Mouse (Mus musculus) lung, adult 2 months (tissue): ENCODE measurements at regions not wholly inside any gene's neighbourhood (a gene's known extent, or its start where the extent isn't known, plus 50 kb on each side); places are given as distances from the start of the nearest gene placed in this dataset.

Experiments
- DNase-seq: peaks from one replicate; pipeline ENCODE4 v3.0.0; 2022
- H3K4me1 ChIP-seq: fragments of 200-500 bp; 2 replicates; pipeline ENCODE4 v1.6.1; 2011; ENCODE audit warnings: low read length; ENCODE audit not compliant: control insufficient read depth, insufficient read depth
- H3K4me3 ChIP-seq: fragments of 200-500 bp; replicated peaks from 2 replicates; pipeline ENCODE3; 2011; ENCODE audit warnings: low read depth, mild to moderate bottlenecking, control low read depth, low read length; ENCODE audit errors: extremely low read depth
- CTCF ChIP-seq: fragments of 200-500 bp; IDR thresholded peaks from 2 replicates; pipeline ENCODE4 v1.5.1; 2011; ENCODE audit warnings: mild to moderate bottlenecking, low read length, control low read depth; ENCODE audit not compliant: insufficient read depth
- POLR2A ChIP-seq: fragments of 200-500 bp; IDR thresholded peaks from 2 replicates; pipeline ENCODE4 v1.6.1; 2011; ENCODE audit warnings: low read depth, mild to moderate bottlenecking, control low read depth, low read length, borderline replicate concordance; ENCODE audit errors: extremely low read depth
- WGBS: fragments of 180-500 bp; shearing (Covaris S2); methylation state at CpG from one replicate; pipeline ENCODE4 v1.1.7; 2018; 5-methylcytosine and 5-hydroxymethylcytosine counted together

- TF ChIP-seq POLR2A (no peak), CTCF (no peak)
- 88% methylated on average over 3 of the region's 3 CpGs for WGBS
- no peak for DNase-seq
- no peaks in the 10 kb centered on the region for H3K4me1 ChIP-seq
- no peak overlapping the region for H3K4me3 ChIP-seq
Measured at GRCm38 (mm10) chr4:21070198-21070785, 615.5 kb downstream of the Prdm13 start.
